Mouse (Mus musculus): ENCODE measurements around the gene Oscar.

DNA sequence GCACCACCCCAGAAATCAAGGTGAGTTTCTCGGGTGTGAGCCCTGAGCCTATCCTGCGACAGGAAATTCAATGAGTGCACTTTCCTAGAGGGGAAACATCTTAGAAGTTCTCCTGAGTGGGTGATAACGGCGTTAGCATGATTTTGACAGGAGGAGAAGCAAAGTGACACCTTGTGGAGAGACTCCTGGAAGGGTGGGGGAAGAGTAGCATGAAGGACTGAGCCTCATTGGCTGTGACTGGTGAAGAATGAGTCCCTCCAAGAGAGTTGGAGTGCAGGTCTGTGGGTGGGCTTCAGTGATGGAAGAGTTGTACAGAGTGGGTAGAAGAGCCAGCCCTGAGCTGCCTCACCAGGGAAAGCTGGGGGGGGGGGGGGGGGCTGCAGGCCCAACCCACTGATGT is 41.0 kb upstream of the Oscar start:
- TF ChIP-seq CTCF (IDR thresholded peaks at IDR 0.05; ENCODE audit: low read depth, low read length) (no peak), POLR2A (IDR thresholded peaks at IDR 0.05; ENCODE audit: insufficient read depth, low read length) (no peak)
